8 mouse cellular contexts compared by ENCODE assay signal in genomic region chr11:119912845-119913244, GRCm38 (mm10). TPM values are rescaled to one million over a fixed set of nuclear protein-coding genes. Genes with fewer than 3 reads are reported as not detected.
DNase-seq lines count a peak whose midpoint lies in the region; ATAC-seq and TF ChIP-seq lines count a peak whose summit lies in the region.

No protein-coding gene starts in this region.

- DNase-seq in kidney, postnatal 0 days (ENCODE audit: low spot score) = peak; percentile 27
- DNase-seq in kidney, postnatal 10 days = no peak
- DNase-seq in embryonic facial prominence, embryonic 11.5 days (ENCODE audit: low spot score) = peak; percentile 26
- DNase-seq in midbrain, postnatal 0 days (ENCODE audit: low spot score) = no peak
- DNase-seq in urinary bladder, postnatal 25 days (ENCODE audit: low spot score) = no peak
- DNase-seq in right cerebral cortex, postnatal 36 days (ENCODE audit: low spot score in 2 of 2) = no peak
- DNase-seq in gastrocnemius, postnatal 4 days (ENCODE audit: low spot score in 2 of 2) = no peak

- H3K36me3 ChIP-seq in kidney, postnatal 0 days (ENCODE audit: insufficient read depth, low read length) = peaks cover 15% of the 10 kb centered on the region
- peaks cover 3% of the 10 kb centered on the region; the same call in 1 of the 2 replicates for H3K36me3 ChIP-seq in embryonic facial prominence, embryonic 11.5 days (replicated peaks; ENCODE audit: control insufficient read depth, insufficient read depth, low read depth, low read length)
- peaks cover 12% of the 10 kb centered on the region for H3K36me3 ChIP-seq in intestine, embryonic 15.5 days
- peaks cover 19% of the 10 kb centered on the region for H3K36me3 ChIP-seq in midbrain, postnatal 0 days (ENCODE audit: insufficient read depth, low read length)

- peak overlapping the region; percentile 75 for H3K4me2 ChIP-seq in kidney, postnatal 0 days (ENCODE audit: low read length)
- H3K4me2 ChIP-seq in embryonic facial prominence, embryonic 11.5 days (ENCODE audit: low read depth, low read length) = peak overlapping the region; percentile 72
- peak overlapping the region; percentile 95 for H3K4me2 ChIP-seq in intestine, embryonic 15.5 days (replicated peaks)
- H3K4me2 ChIP-seq in midbrain, postnatal 0 days (ENCODE audit: low read depth, low read length, poor library complexity, severe bottlenecking) = peak overlapping the region; percentile 87

- H3K9ac ChIP-seq in kidney, postnatal 0 days (ENCODE audit: low read depth, low read length) = peak overlapping the region; percentile 98
- peak overlapping the region; percentile 93 for H3K9ac ChIP-seq in embryonic facial prominence, embryonic 11.5 days (replicated peaks; ENCODE audit: low read length)
- H3K9ac ChIP-seq in intestine, embryonic 15.5 days = peak overlapping the region; percentile 94
- peak overlapping the region; percentile 77 for H3K9ac ChIP-seq in midbrain, postnatal 0 days (replicated peaks; ENCODE audit: low read length, poor library complexity, severe bottlenecking)

- H3K4me1 ChIP-seq in kidney, postnatal 0 days (replicated peaks; ENCODE audit: insufficient read depth, low read length) = peaks cover 24% of the 10 kb centered on the region; the same call in 1 of the 2 replicates
- H3K4me1 ChIP-seq in embryonic facial prominence, embryonic 11.5 days (ENCODE audit: control insufficient read depth, insufficient read depth, low read length) = peaks cover 2% of the 10 kb centered on the region; the same call in 1 of the 2 replicates
- H3K4me1 ChIP-seq in intestine, embryonic 15.5 days (replicated peaks) = peaks cover 38% of the 10 kb centered on the region
- peaks cover 11% of the 10 kb centered on the region for H3K4me1 ChIP-seq in midbrain, postnatal 0 days (ENCODE audit: insufficient read depth, low read length)

- ATAC-seq in kidney, postnatal 0 days (replicated peaks; ENCODE audit: low FRiP score, low read depth) = no peak
- peak; percentile 7; the same call in 1 of the 2 replicates for ATAC-seq in embryonic facial prominence, embryonic 11.5 days (replicated peaks; ENCODE audit: insufficient number of reproducible peaks, low FRiP score, low TSS enrichment, low read depth)
- ATAC-seq in intestine, embryonic 15.5 days = no peak
- no peak for ATAC-seq in midbrain, postnatal 0 days (ENCODE audit: low FRiP score)

- TF ChIP-seq CTCF in kidney, postnatal 0 days (IDR thresholded peaks at IDR 0.05; ENCODE audit: low read depth) = no peak
- no peak for TF ChIP-seq CTCF in midbrain, postnatal 0 days (IDR thresholded peaks at IDR 0.05)

- H3K27ac ChIP-seq in kidney, postnatal 0 days = peak overlapping the region; percentile 90
- no peak overlapping the region for H3K27ac ChIP-seq in embryonic facial prominence, embryonic 11.5 days (replicated peaks; ENCODE audit: low read depth, low read length)
- H3K27ac ChIP-seq in intestine, embryonic 15.5 days = peak overlapping the region; percentile 85; the same call in 1 of the 2 replicates
- H3K27ac ChIP-seq in midbrain, postnatal 0 days (ENCODE audit: low read depth, low read length) = peak overlapping the region; percentile 80

- 5% methylated on average over 7 of the region's 7 CpGs for WGBS in kidney, postnatal 0 days
- WGBS in embryonic facial prominence, embryonic 11.5 days = 4% methylated on average over 7 of the region's 7 CpGs
- 4% methylated on average over 7 of the region's 7 CpGs for WGBS in intestine, embryonic 15.5 days
- 7% methylated on average over 7 of the region's 7 CpGs for WGBS in midbrain, postnatal 0 days

- H3K9me3 ChIP-seq in kidney, postnatal 0 days (replicated peaks; ENCODE audit: low read length) = no peaks in the 10 kb centered on the region
- no peaks in the 10 kb centered on the region for H3K9me3 ChIP-seq in embryonic facial prominence, embryonic 11.5 days (replicated peaks; ENCODE audit: control insufficient read depth, low read length)
- H3K9me3 ChIP-seq in intestine, embryonic 15.5 days = no peaks in the 10 kb centered on the region
- no peaks in the 10 kb centered on the region for H3K9me3 ChIP-seq in midbrain, postnatal 0 days (ENCODE audit: low read length)

- H3K4me3 ChIP-seq in kidney, postnatal 0 days (replicated peaks; ENCODE audit: low read depth, low read length) = peak overlapping the region; percentile 95
- peak overlapping the region; percentile 72 for H3K4me3 ChIP-seq in embryonic facial prominence, embryonic 11.5 days (ENCODE audit: low read depth, low read length)
- peak overlapping the region; percentile 97 for H3K4me3 ChIP-seq in intestine, embryonic 15.5 days (replicated peaks)
- peak overlapping the region; percentile 80 for H3K4me3 ChIP-seq in midbrain, postnatal 0 days (ENCODE audit: low read depth, low read length)

- no peaks in the 10 kb centered on the region for H3K27me3 ChIP-seq in kidney, postnatal 0 days (ENCODE audit: insufficient read depth, low read length)
- no peaks in the 10 kb centered on the region for H3K27me3 ChIP-seq in embryonic facial prominence, embryonic 11.5 days (ENCODE audit: control insufficient read depth, insufficient read depth, low read length)
- peaks cover 5% of the 10 kb centered on the region; the same call in 1 of the 2 replicates for H3K27me3 ChIP-seq in intestine, embryonic 15.5 days (replicated peaks)
- H3K27me3 ChIP-seq in midbrain, postnatal 0 days (ENCODE audit: insufficient read depth, low read length) = no peaks in the 10 kb centered on the region

RNA-seq across cellular contexts. Expression of gene Chmp6, which starts 0.4 kb away (rescaled TPM):
- polyA plus RNA-seq in kidney, postnatal 0 days (2015; fragmentation: Nextera tagmentation; extraction: Ambion mirVana) = 120 and 125 TPM in 2 replicates
- 93.8 and 106 TPM in 2 replicates for polyA plus RNA-seq in embryonic facial prominence, embryonic 11.5 days (2014; fragmentation: Nextera tagmentation; extraction: Ambion mirVana)
- polyA plus RNA-seq in intestine, embryonic 15.5 days (2015; fragmentation: Nextera tagmentation; extraction: Ambion mirVana) = 88.0 and 91.1 TPM in 2 replicates
- 79.5 and 101 TPM in 2 replicates for total RNA-seq in midbrain, postnatal 0 days (2014; rRNA removed)
- 121 and 129 TPM in 2 replicates for polyA plus RNA-seq in midbrain, postnatal 0 days (2015; fragmentation: Nextera tagmentation; extraction: Ambion mirVana)
- total RNA-seq in gastrocnemius, postnatal 4 days (2021) = 10 to 100 TPM; 37.3 to 37.9 TPM

RNA-seq across cellular contexts. Expression of gene Baiap2, which starts 29.7 kb away (rescaled TPM):
- polyA plus RNA-seq in kidney, postnatal 0 days (2015; fragmentation: Nextera tagmentation; extraction: Ambion mirVana) = 21.4 and 23.8 TPM in 2 replicates
- 11.9 and 13.9 TPM in 2 replicates for polyA plus RNA-seq in embryonic facial prominence, embryonic 11.5 days (2014; fragmentation: Nextera tagmentation; extraction: Ambion mirVana)
- polyA plus RNA-seq in intestine, embryonic 15.5 days (2015; fragmentation: Nextera tagmentation; extraction: Ambion mirVana) = 12.0 and 13.1 TPM in 2 replicates
- 23.8 and 32.7 TPM in 2 replicates for total RNA-seq in midbrain, postnatal 0 days (2014; rRNA removed)
- 18.0 TPM in 2 replicates for polyA plus RNA-seq in midbrain, postnatal 0 days (2015; fragmentation: Nextera tagmentation; extraction: Ambion mirVana)
- total RNA-seq in gastrocnemius, postnatal 4 days (2021) = 1 to 10 TPM; 8.1 to 8.5 TPM

Comparison
In these comparisons a context has a peak if more than half of its experiments do, and no peak if none do; other contexts are left out.
1. DNase-seq: peak in kidney, postnatal 0 days (single experiment) and embryonic facial prominence, embryonic 11.5 days (single experiment); none in kidney, postnatal 10 days (single experiment), midbrain, postnatal 0 days (single experiment), urinary bladder, postnatal 25 days (single experiment), right cerebral cortex, postnatal 36 days (0 of 2) and gastrocnemius, postnatal 4 days (0 of 2).
2. Peak in every context shown above with its lines, with median percentiles within 50 percentile points of each other: H3K4me2 ChIP-seq, H3K4me3 ChIP-seq and H3K9ac ChIP-seq.